Mouse (Mus musculus): ENCODE results near the gene Tob1. TPM values are rescaled to one million over a fixed set of nuclear protein-coding genes. Genes with fewer than 3 reads are reported as not detected.

The Tob1 gene
- polyA plus RNA-seq, 1 experiment from 2014 or later: 32.9 TPM

DNA sequence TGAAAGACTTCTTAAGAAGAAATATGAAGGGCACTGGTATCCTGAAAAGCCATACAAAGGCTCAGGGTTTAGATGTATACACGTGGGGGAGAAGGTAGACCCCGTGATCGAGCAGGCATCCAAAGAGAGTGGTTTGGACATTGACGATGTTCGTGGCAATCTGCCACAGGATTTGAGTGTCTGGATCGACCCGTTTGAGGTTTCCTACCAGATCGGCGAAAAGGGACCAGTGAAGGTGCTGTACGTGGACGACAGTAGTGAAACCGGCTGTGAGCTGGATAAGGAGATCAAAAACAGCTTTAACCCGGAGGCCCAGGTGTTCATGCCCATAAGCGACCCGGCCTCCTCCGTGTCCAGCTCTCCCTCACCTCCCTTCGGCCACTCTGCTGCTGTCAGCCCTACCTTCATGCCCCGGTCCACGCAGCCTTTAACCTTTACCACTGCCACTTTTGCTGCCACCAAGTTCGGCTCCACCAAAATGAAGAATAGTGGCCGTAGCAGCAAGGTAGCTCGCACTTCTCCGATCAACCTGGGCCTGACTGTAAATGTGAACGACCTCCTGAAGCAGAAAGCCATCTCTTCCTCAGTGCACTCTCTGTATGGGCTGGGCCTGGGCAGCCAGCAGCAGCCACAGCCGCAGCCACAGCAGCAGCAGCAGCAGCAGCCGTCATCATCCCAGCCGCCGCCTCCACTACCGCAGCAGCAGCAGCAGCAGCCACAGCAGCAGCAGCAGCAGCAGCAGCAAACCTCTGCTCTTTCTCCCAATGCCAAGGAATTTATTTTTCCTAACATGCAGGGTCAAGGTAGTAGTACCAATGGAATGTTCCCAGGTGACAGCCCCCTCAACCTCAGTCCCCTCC is 2.7 kb downstream of the Tob1 start:
- no peak for ATAC-seq (ENCODE audit: insufficient number of reproducible peaks, insufficient read depth, low FRiP score, low TSS enrichment)
- Histone ChIP-seq H3K9ac (no peak overlapping the region; the same call in 1 of the 2 replicates), H3K9me3 (no peaks in the 10 kb centered on the region)

DNA sequence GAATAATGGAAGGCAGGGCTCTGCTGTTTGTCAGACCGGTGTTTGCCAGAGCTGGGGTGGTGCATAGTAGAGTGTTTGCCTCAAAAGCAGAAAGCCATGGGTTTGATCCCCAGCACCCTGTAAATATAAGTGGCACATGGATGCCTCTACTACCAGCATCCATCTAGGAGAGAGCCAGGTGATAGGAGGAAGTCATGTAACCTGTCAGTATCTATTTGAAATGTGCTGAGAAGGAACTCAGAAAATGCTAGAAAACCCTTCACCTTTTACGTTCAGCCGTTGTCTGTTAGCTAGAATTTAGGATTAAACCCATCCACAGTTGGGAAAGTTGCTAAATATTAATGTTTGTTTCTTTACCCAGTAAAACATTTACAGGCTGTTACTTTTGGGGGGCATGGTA is 4.3 kb downstream of the Tob1 start:
- H3K27me3 ChIP-seq: no peaks in the 10 kb centered on the region
- H3K36me3 ChIP-seq: peaks cover 13% of the 10 kb centered on the region
- WGBS: 90% methylated on average over 3 of the region's 3 CpGs
- H3K9me3 ChIP-seq: no peaks in the 10 kb centered on the region
- no peak overlapping the region for H3K27ac ChIP-seq
- no peak overlapping the region for H3K4me2 ChIP-seq (replicated peaks)
- peaks cover 13% of the 10 kb centered on the region for H3K4me1 ChIP-seq
- no peak overlapping the region for H3K4me3 ChIP-seq
- H3K9ac ChIP-seq: no peak overlapping the region
- ATAC-seq (ENCODE audit: insufficient number of reproducible peaks, insufficient read depth, low FRiP score, low TSS enrichment): no peak

More for the DNA sequence above, 2.7 kb downstream of the Tob1 start:
- H3K36me3 ChIP-seq: peaks cover 13% of the 10 kb centered on the region
- WGBS: 88% methylated on average over 29 of the region's 29 CpGs
- H3K27me3 ChIP-seq: no peaks in the 10 kb centered on the region
- H3K4me2 ChIP-seq (replicated peaks): no peak overlapping the region
- peaks cover 13% of the 10 kb centered on the region for H3K4me1 ChIP-seq
- H3K27ac ChIP-seq: no peak overlapping the region
- no peak overlapping the region for H3K4me3 ChIP-seq

DNA sequence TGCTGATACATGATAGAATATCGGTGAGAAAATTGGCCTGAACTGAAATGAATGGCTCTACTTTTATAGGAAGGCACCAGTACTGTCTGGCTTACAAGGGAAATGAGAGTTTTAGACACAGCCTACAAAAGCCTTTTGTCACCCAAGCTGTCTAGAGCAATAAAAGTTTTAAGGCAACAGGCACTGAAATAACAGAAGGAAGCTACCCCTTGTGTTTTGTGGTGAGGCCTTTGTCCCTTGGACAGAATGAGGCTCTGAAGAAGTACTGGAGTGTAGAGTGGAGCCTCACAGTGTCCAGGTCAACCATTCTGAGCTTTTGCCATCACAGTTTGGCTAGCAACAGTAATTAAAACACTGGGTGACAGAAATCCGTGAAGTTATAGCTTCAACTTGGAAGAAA is 5.0 kb downstream of the Tob1 start:
- H3K27me3 ChIP-seq: no peaks in the 10 kb centered on the region
- no peak overlapping the region for H3K4me3 ChIP-seq
- peaks cover 13% of the 10 kb centered on the region for H3K36me3 ChIP-seq
- H3K9me3 ChIP-seq: no peaks in the 10 kb centered on the region
- no peak overlapping the region for H3K4me2 ChIP-seq (replicated peaks)
- peaks cover 13% of the 10 kb centered on the region for H3K4me1 ChIP-seq
- no peak overlapping the region for H3K9ac ChIP-seq
- H3K27ac ChIP-seq: no peak overlapping the region; the same call in 1 of the 2 replicates
- ATAC-seq (ENCODE audit: insufficient number of reproducible peaks, insufficient read depth, low FRiP score, low TSS enrichment): no peak
- 58% methylated on average over 2 of the region's 2 CpGs for WGBS

DNA sequence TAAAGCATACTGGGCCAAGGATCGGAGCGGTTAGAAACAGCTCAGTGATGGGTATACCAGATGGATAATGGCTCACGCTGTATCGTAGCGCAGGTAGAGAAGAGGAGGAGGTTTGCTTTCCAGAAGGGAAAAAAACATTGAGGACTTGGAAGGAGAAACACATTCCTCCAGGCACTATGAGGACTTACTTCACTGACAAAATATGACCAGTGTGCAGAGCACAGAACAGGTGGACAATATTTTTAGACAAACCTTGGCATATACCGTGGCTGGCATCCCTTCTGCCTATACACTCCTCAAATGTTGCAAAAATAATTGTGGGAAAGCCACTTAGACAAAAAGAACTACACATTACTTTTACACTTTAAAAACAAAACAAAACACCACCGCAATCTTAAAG is 10.0 kb downstream of the Tob1 start:
- 93% methylated on average over 7 of the region's 7 CpGs for WGBS
- no peak overlapping the region for H3K4me3 ChIP-seq
- no peak for ATAC-seq (ENCODE audit: insufficient number of reproducible peaks, insufficient read depth, low FRiP score, low TSS enrichment)
- H3K9me3 ChIP-seq: no peaks in the 10 kb centered on the region
- no peaks in the 10 kb centered on the region; the same call in 1 of the 2 replicates for H3K4me1 ChIP-seq
- H3K36me3 ChIP-seq: no peaks in the 10 kb centered on the region
- no peaks in the 10 kb centered on the region for H3K27me3 ChIP-seq
- H3K9ac ChIP-seq: no peak overlapping the region
- H3K4me2 ChIP-seq (replicated peaks): no peak overlapping the region
- no peak overlapping the region for H3K27ac ChIP-seq

DNA sequence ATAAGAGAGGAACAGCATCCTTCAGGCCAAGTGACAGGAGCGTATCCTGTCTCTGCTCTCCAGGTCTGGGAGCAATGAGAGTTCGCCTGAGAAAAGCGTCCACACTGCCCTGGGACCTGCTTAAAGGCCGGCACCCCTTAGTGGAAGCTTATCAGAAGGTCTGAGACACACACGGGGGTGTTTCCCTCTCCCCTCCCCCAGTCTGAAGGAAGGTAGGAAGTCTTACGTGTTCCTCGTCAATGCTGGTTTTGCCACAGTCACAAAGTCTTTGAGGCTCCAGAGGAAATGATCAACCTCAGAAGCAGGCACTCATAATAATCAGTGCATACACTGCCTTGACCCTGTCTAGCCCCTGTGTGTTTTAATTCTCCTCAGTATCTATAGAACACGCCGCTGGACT is 12.3 kb downstream of the Tob1 start:
- no peak for ATAC-seq (ENCODE audit: insufficient number of reproducible peaks, insufficient read depth, low FRiP score, low TSS enrichment)
- Histone ChIP-seq H3K9ac (no peak overlapping the region), H3K27me3 (no peaks in the 10 kb centered on the region), H3K4me3 (no peak overlapping the region), H3K27ac (no peak overlapping the region), H3K4me2 (replicated peaks) (no peak overlapping the region), H3K9me3 (no peaks in the 10 kb centered on the region), H3K36me3 (no peaks in the 10 kb centered on the region), H3K4me1 (peaks cover 10% of the 10 kb centered on the region)
- 84% methylated on average over 9 of the region's 9 CpGs for WGBS

DNA sequence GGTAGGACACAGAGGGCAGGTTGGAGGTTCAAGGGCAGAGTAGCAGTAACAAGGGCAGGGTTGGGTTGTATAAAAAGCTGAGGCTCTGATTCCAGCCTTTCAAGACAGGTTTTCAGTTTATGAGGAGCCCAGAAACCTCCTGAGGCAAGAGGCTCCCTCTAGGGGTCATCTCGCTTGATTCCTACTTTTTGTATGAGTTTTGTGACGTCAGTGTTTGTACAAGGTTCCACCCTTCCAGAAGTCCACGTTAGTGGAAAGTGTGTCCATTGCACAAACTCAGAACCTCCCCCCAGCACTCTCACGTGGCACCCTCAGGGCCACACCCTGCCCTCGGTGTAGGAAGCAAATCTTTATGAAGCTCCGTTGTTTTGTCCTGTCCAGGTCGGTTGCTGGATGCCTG is 14.7 kb downstream of the Tob1 start:
- ATAC-seq (ENCODE audit: insufficient number of reproducible peaks, insufficient read depth, low FRiP score, low TSS enrichment): no peak
- H3K36me3 ChIP-seq: no peaks in the 10 kb centered on the region
- peaks cover 13% of the 10 kb centered on the region for H3K4me1 ChIP-seq
- H3K27me3 ChIP-seq: no peaks in the 10 kb centered on the region
- H3K9me3 ChIP-seq: no peaks in the 10 kb centered on the region
- no peak overlapping the region for H3K27ac ChIP-seq
- H3K4me2 ChIP-seq (replicated peaks): no peak overlapping the region
- no peak overlapping the region for H3K9ac ChIP-seq
- H3K4me3 ChIP-seq: no peak overlapping the region
- WGBS: 36% methylated on average over 7 of the region's 7 CpGs

DNA sequence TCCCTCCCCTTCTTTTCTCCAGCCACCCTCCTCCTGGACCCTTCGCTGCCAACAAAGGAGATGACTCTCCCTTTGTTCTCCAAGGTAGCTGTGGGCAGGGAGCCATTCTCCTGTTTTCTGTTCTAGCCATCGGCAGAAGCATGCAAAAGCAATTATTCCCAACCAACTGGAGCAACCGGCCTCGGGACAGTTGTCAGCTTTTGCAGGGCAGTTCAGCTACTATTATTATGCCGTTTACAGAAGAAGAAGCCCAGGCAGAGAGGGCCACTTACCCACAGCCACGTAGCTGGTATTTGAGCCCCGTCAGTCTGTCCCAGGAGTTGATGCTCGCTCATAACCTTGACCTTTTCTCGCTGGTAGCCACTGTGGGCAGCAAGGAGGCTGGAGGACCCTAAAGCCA is 17.2 kb downstream of the Tob1 start:
- peak overlapping the region; percentile 19; the same call in 1 of the 2 replicates for H3K4me2 ChIP-seq (replicated peaks)
- no peaks in the 10 kb centered on the region for H3K36me3 ChIP-seq
- 30% methylated on average over 9 of the region's 9 CpGs for WGBS
- peaks cover 13% of the 10 kb centered on the region for H3K4me1 ChIP-seq
- H3K27ac ChIP-seq: peak overlapping the region; percentile 72
- H3K4me3 ChIP-seq: no peak overlapping the region
- H3K9me3 ChIP-seq: no peaks in the 10 kb centered on the region
- no peak for ATAC-seq (ENCODE audit: insufficient number of reproducible peaks, insufficient read depth, low FRiP score, low TSS enrichment)
- no peaks in the 10 kb centered on the region for H3K27me3 ChIP-seq
- H3K9ac ChIP-seq: no peak overlapping the region

DNA sequence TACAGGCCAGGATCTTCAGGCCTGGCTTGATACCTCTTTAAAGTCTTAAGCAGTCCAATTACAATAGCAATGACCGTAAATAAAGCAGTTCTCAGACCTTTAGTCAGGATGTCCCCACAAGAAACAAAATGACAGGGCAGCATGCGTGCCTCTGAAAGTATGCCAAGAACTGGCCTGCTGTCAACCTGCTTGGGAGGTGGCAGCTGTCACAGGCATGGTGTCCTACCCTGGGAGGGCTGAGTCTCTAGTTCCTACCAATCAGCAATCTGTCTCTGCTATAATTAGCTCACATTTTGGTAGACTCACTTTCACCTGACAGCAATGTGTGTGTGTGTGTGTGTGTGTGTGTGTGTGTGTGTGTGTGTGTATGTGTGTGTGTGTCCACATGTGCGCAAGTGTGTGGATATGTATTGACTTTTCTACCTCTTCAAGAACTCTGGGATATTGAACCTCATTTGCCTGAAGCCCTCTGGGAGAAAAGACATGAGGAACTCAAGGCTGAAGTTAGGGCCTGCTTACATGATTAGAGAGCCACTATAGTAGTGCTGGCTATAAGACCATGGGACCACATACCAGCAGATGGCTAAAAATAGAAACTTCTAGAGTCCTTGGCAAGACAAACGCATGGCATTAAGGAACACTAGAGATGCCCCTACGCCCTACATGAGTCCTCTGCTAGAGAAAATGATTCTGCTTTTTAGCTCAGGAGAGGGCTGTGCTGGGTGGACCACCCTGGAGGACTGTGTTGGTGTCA is 18.1 kb downstream of the Tob1 start:
- Histone ChIP-seq H3K4me2 (replicated peaks) (no peak overlapping the region), H3K9ac (no peak overlapping the region), H3K4me3 (no peak overlapping the region), H3K9me3 (no peaks in the 10 kb centered on the region), H3K27ac (no peak overlapping the region), H3K27me3 (no peaks in the 10 kb centered on the region), H3K4me1 (peaks cover 13% of the 10 kb centered on the region), H3K36me3 (no peaks in the 10 kb centered on the region)
- 83% methylated on average over 5 of the region's 5 CpGs for WGBS
- ATAC-seq (ENCODE audit: insufficient number of reproducible peaks, insufficient read depth, low FRiP score, low TSS enrichment): no peak

DNA sequence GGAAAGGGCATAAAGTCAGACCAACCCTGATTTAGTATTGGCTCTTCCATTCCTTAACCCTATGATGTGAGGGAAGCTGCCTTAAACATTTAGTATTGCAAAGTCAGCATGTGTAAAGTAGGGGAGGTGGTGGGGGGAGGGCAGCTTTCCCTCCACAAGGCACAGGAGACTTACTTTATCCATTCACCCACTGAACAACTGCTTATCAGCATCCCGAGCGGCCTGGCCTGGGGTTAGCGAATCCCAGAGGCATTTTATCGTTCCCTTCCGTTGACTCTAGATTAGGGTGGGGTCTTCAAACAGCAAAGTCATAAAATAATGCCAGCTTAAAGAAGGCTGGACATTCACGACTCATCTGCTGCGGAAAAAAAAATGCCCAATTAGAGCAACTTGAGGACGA is 19.0 kb downstream of the Tob1 start:
- Histone ChIP-seq H3K4me1 (peaks cover 13% of the 10 kb centered on the region), H3K4me3 (no peak overlapping the region), H3K27ac (no peak overlapping the region), H3K9ac (no peak overlapping the region), H3K27me3 (no peaks in the 10 kb centered on the region), H3K9me3 (no peaks in the 10 kb centered on the region), H3K4me2 (replicated peaks) (no peak overlapping the region), H3K36me3 (no peaks in the 10 kb centered on the region)
- ATAC-seq (ENCODE audit: insufficient number of reproducible peaks, insufficient read depth, low FRiP score, low TSS enrichment): no peak
- WGBS: 81% methylated on average over 8 of the region's 8 CpGs

DNA sequence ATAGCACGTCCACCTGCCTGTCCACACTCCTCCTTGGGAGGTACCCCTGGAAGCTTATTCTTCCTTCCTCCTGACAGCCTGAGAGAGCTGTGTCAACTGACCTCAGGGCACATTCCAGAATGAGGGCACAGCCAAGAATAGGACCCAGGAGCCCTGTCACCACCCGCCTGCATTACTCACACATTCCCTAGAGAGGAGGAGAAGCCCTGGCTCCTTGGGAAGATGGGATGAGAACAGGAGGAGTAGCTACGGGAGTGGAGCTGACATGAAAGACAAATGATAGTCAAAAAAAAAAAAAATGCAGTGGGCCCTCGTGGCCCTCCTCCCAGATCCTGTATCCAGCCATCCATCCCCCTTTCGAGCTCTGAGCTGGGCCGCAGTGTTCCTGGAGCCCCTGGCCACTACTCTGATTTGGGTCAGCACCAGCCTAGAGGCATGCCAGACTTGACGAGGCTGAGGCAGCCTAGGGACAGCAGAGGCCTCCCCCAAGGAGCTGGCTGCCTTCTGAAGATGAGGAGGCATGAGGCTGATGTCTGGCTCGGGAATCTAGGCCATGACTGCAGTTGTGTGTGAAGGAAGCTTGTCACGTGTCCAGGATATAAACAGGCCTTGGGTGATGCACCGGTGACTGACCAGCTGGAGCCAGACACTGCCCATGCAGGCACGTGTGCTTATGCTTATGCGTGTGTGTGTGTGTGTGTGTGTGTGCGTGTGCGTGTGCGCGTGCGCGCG is 20.7 kb downstream of the Tob1 start:
- Histone ChIP-seq H3K36me3 (no peaks in the 10 kb centered on the region), H3K27ac (no peak overlapping the region), H3K9ac (no peak overlapping the region), H3K4me1 (peaks cover 13% of the 10 kb centered on the region), H3K4me2 (replicated peaks) (no peak overlapping the region), H3K9me3 (no peaks in the 10 kb centered on the region), H3K4me3 (no peak overlapping the region), H3K27me3 (no peaks in the 10 kb centered on the region)
- no peak for ATAC-seq (ENCODE audit: insufficient number of reproducible peaks, insufficient read depth, low FRiP score, low TSS enrichment)
- 68% methylated on average over 19 of the region's 19 CpGs for WGBS

DNA sequence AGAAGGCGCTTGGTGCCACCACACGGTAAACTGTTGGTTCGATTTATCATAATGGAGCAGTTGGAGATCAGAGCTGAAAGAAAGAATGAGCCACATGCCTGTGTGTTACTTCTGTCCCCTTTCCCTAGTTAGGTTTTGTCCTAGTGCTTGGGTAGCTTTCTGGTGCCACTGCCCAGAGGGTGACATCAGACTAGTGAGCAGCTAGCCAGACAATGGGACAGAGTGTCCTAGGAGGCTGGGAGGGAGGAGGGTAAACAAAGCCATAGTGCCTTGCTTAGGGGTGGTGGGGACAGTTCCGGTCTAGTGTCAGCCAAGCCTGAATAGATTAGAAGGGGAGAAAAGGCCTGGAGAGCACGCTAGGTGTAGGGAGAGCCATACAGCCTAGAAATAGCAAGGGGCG is 22.2 kb downstream of the Tob1 start:
- 69% methylated on average over 6 of the region's 6 CpGs for WGBS
- no peaks in the 10 kb centered on the region for H3K9me3 ChIP-seq
- no peak overlapping the region for H3K4me2 ChIP-seq (replicated peaks)
- ATAC-seq (ENCODE audit: insufficient number of reproducible peaks, insufficient read depth, low FRiP score, low TSS enrichment): no peak
- no peaks in the 10 kb centered on the region for H3K27me3 ChIP-seq
- no peak overlapping the region for H3K27ac ChIP-seq
- peaks cover 5% of the 10 kb centered on the region for H3K4me1 ChIP-seq
- no peak overlapping the region for H3K9ac ChIP-seq
- H3K36me3 ChIP-seq: no peaks in the 10 kb centered on the region
- H3K4me3 ChIP-seq: no peak overlapping the region
